Mouse (Mus musculus): ENCODE data around the gene Neurod2.

Gene Neurod2

GRCm38 (mm10) chr11:98290906-98291305 lies 38.5 kb downstream of the Neurod2 start:
- in situ Hi-C loops (cut with MboI; ENCODE audit: low pct_unique_long_range_greater_than_20kb in 1 of 2, low sequenced_read_pairs in 2 of 2, unreplicated experiment in 1 of 2) = no loop called here

- in situ Hi-C loops (cut with MboI; ENCODE audit: low pct_unique_long_range_greater_than_20kb in 1 of 2, low sequenced_read_pairs in 2 of 2, unreplicated experiment in 1 of 2) = no loop called here
These were observed 39.6 kb downstream of the Neurod2 start for GRCm38 (mm10) chr11:98289873-98290272.

- in situ Hi-C loops (cut with MboI; ENCODE audit: low pct_unique_long_range_greater_than_20kb in 1 of 2, low sequenced_read_pairs in 2 of 2, unreplicated experiment in 1 of 2) = no loop called here
These were observed 41.5 kb downstream of the Neurod2 start for GRCm38 (mm10) chr11:98287961-98288360.

- in situ Hi-C loops (cut with MboI; ENCODE audit: low pct_unique_long_range_greater_than_20kb in 1 of 2, low sequenced_read_pairs in 2 of 2, unreplicated experiment in 1 of 2) = no loop called here
These were observed 41.9 kb downstream of the Neurod2 start for GRCm38 (mm10) chr11:98287531-98287930.

GRCm38 (mm10) chr11:98285368-98285767 lies 44.1 kb downstream of the Neurod2 start:
- in situ Hi-C loops (cut with MboI; ENCODE audit: low pct_unique_long_range_greater_than_20kb in 1 of 2, low sequenced_read_pairs in 2 of 2, unreplicated experiment in 1 of 2) = no loop called here

- in situ Hi-C loops (cut with MboI; ENCODE audit: low pct_unique_long_range_greater_than_20kb in 1 of 2, low sequenced_read_pairs in 2 of 2, unreplicated experiment in 1 of 2) = no loop called here
These were observed 45.2 kb downstream of the Neurod2 start for GRCm38 (mm10) chr11:98284230-98284629.

GRCm38 (mm10) chr11:98283740-98284139 lies 45.7 kb downstream of the Neurod2 start:
- in situ Hi-C loops (cut with MboI; ENCODE audit: low pct_unique_long_range_greater_than_20kb in 1 of 2, low sequenced_read_pairs in 2 of 2, unreplicated experiment in 1 of 2) = no loop called here

Measured in mouse embryonic stem cell (cell line).